Mouse (Mus musculus) forebrain, postnatal 0 days (tissue): ENCODE measurements around the gene Qk. TPM values are rescaled to one million over a fixed set of nuclear protein-coding genes. Genes with fewer than 3 reads are reported as not detected.

Experiments
- ATAC-seq: fragments of 200-750 bp; cut with Nextera tagmentation; 2 replicates; pipeline ENCODE4 v1.8.0; 2017; ENCODE audit warnings: mild to moderate bottlenecking, moderate library complexity
- DNase-seq: peaks from one replicate; pipeline ENCODE4 v3.0.0-alpha.2; 2015
- H3K27ac ChIP-seq: fragments of 300-500 bp; sonication (generic); 2 replicates; pipeline ENCODE4 v1.5.1; 2014; ENCODE audit warnings: low read depth, mild to moderate bottlenecking, antibody characterized with exemption, low read length, moderate library complexity, mixed read lengths
- H3K27me3 ChIP-seq: fragments of 300-500 bp; sonication (generic); 2 replicates; pipeline ENCODE4 v1.6.1; 2014; ENCODE audit warnings: mild to moderate bottlenecking, low read length, mixed read lengths; ENCODE audit not compliant: insufficient read depth
- H3K36me3 ChIP-seq: fragments of 300-500 bp; sonication (generic); 2 replicates; pipeline ENCODE4 v1.6.1; 2014; ENCODE audit warnings: mild to moderate bottlenecking, moderate library complexity; ENCODE audit not compliant: insufficient read depth
- H3K4me1 ChIP-seq: fragments of 300-500 bp; sonication (generic); 2 replicates; pipeline ENCODE4 v1.6.1; 2014; ENCODE audit warnings: antibody characterized with exemption; ENCODE audit not compliant: insufficient read depth
- H3K4me2 ChIP-seq: fragments of 300-500 bp; sonication (generic); 2 replicates; pipeline ENCODE4 v1.6.1; 2014; ENCODE audit warnings: low read depth, mild to moderate bottlenecking, moderate library complexity
- H3K4me3 ChIP-seq: fragments of 300-500 bp; sonication (generic); 2 replicates; pipeline ENCODE4 v1.5.1; 2014; ENCODE audit warnings: low read depth, low read length, mixed read lengths
- H3K9ac ChIP-seq: fragments of 300-500 bp; sonication (generic); 2 replicates; pipeline ENCODE4 v1.6.1; 2014; ENCODE audit warnings: mild to moderate bottlenecking
- H3K9me3 ChIP-seq: fragments of 300-500 bp; sonication (generic); 2 replicates; pipeline ENCODE4 v1.6.1; 2016; ENCODE audit warnings: low read length
- CTCF ChIP-seq: sonication (generic); IDR thresholded peaks from 2 replicates; pipeline ENCODE4 v1.5.1; 2016; ENCODE audit warnings: antibody characterized with exemption, control low read depth, low read depth
- WGBS: fragments of 180-500 bp; shearing (Covaris S2); extraction: QIAGEN DNeasy Blood & Tissue Kit; methylation state at CpG from one replicate; pipeline ENCODE4 v1.1.7; 2014; 5-methylcytosine and 5-hydroxymethylcytosine counted together
- polyA plus RNA-seq: library from polyadenylated mRNA; unstranded; fragments of >200 nt; fragmentation: Nextera tagmentation; extraction: Ambion mirVana; gene quantifications from 2 replicates; pipeline ENCODE4 v1.2.1, GENCODE M21; 2015
- total RNA-seq: library from RNA; depleted of rRNA; stranded (reverse); fragments of >200 nt; gene quantifications from 2 replicates; pipeline ENCODE4 v1.2.3, GENCODE M21; 2014

The Qk gene
- total and polyA plus RNA-seq, 2 experiments from 2014 or later, result 43.0 to 225 TPM

DNA sequence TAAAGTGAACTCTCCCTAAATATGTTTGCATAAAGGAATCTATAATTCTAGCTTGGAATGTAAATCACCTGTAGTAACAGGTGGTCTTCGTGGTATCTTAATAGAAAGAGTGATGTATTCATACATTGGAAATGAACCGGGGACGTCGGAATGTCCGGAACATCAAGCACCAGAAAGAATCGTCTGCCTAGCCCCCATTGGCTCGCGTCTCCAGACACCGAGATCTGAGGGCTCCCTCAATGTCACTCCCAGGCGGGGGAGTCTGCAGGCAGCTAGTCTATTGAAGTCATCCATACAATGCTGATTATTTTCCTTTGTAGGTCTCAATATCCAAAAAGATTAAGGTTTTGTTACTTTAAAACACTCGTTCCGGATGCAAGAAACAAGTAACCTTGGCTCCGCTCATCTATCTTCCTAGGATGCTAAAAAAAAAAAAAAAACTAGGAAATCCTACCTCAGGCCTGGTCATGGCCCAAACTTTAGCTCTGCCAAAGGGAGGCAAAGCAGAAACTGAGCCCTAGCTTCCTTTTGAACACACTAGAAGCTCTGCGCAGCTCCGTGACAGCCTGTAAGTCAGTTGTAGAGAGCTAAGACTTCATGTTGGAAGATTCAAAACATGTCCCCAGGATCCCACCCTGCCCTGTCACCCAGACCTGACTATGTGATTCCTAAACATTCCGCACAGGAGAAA, 16.3 kb upstream of the Qk start:
- peak overlapping the region; percentile 66 for H3K4me2 ChIP-seq
- DNase-seq (peak; percentile 74), ATAC-seq (peak; percentile 47)
- H3K9ac ChIP-seq, result peak overlapping the region; percentile 71
- H3K9me3 ChIP-seq, result no peaks in the 10 kb centered on the region
- 8% methylated on average over 16 of the region's 16 CpGs for WGBS
- peak overlapping the region; percentile 92 for H3K27ac ChIP-seq
- TF ChIP-seq CTCF, result no peak
- peak overlapping the region; percentile 42 for H3K4me3 ChIP-seq
- H3K27me3 ChIP-seq, result no peaks in the 10 kb centered on the region
- no peaks in the 10 kb centered on the region for H3K36me3 ChIP-seq
- 0 out of 2 replicates have a peak, but pooled peaks cover 12% of the 10 kb centered on the region for H3K4me1 ChIP-seq

DNA sequence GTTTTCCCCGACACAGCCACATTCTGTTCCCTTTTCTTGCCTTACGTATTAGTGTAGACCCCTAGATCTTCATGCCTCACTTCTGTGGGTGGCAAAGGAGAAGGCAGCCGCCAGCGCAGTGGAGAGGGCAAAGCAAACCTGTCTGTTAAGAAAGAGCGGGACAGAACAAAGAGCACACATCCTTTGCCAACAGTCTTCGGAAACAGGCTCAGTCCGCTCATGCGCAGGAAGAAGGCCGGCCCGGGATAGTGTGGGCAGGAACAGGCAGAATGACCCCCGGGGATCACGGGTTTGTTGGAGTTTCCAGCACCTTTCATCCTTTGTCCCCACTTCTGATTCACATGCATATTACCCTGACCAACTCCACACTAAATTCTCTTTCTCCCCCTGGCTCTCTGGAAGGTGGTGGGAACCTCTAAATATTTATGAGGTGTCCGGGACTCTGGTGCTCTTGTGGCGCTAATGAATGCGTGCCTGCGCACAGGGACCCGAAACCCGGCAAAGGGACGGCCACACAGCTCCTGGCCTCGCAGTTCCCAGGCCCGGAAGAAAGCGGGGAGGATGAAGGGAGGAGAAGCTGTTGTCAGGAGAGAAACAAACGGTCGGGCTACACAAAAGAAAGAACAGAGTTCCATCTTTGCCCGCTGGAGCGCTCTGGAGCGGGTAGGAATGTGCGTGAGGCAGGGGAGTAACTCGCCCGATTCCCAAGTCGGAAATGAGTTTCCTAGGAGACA, 15.5 kb upstream of the Qk start:
- DNase-seq, result peak; percentile 91
- TF ChIP-seq CTCF, result peak; percentile 70
- 1% methylated on average over 31 of the region's 31 CpGs for WGBS

DNA sequence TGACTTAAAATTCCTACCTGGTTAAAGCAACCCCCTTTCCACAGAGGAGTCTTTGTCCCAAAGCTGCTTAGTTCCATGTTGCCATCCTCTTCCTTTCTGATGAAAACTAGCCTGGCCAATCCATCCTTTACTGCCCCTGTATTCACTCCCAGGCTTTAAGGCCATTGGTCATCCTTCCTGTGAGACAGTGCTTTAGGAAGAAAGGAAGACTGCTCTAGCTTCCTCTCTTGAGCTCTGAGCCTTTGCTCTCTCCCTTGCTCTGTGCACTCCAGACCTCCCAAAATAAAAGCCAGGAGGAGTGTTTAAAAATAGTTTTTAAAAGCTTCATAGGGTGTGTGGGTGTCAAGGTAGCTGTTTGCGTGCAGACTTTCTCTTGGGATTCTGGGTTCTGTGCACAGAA, 14.8 kb upstream of the Qk start:
- WGBS, result 6% methylated on average over 1 of the region's 1 CpGs
- ATAC-seq, result no peak; the same call in 1 of the 2 replicates

More for the DNA sequence above, 15.5 kb upstream of the Qk start:
- Histone ChIP-seq H3K36me3 (no peaks in the 10 kb centered on the region), H3K9me3 (no peaks in the 10 kb centered on the region), H3K9ac (peak overlapping the region; percentile 71), H3K4me3 (peak overlapping the region; percentile 42), H3K4me2 (peak overlapping the region; percentile 66), H3K27ac (peak overlapping the region; percentile 92), H3K4me1 (0 out of 2 replicates have a peak, but pooled peaks cover 12% of the 10 kb centered on the region), H3K27me3 (no peaks in the 10 kb centered on the region)
- peak; percentile 93 for ATAC-seq

DNA sequence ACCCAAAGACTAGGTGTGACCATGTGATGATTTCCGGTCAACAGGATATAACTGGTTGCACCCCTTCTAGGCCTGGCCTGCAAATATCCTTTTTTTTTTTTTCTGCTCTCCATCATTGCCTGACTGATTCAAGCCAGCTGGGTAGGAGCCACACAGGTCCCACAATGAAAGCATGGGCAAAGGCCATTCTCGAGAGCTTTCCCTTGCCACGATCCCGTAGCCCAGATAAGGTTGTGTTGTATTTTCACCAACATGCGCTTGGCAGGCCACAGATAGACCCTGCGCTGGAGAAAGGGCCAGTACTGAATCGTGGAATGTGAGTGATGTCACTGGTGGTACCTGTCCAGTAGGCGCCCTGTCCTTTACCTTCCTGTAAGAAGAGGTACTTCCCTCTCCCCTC, 13.7 kb upstream of the Qk start:
- no peak overlapping the region for H3K4me3 ChIP-seq
- no peak overlapping the region for H3K4me2 ChIP-seq
- 0 out of 2 replicates have a peak, but pooled peaks cover 12% of the 10 kb centered on the region for H3K4me1 ChIP-seq
- no peak for ATAC-seq
- DNase-seq, result no peak
- no peak overlapping the region for H3K9ac ChIP-seq
- H3K9me3 ChIP-seq, result no peaks in the 10 kb centered on the region
- H3K27ac ChIP-seq, result no peak overlapping the region
- no peak for TF ChIP-seq CTCF
- H3K36me3 ChIP-seq, result no peaks in the 10 kb centered on the region
- WGBS, result 82% methylated on average over 8 of the region's 8 CpGs
- H3K27me3 ChIP-seq, result no peaks in the 10 kb centered on the region

More for the DNA sequence above, 14.8 kb upstream of the Qk start:
- no peaks in the 10 kb centered on the region for H3K27me3 ChIP-seq
- no peaks in the 10 kb centered on the region for H3K9me3 ChIP-seq
- DNase-seq, result peak; percentile 48
- H3K36me3 ChIP-seq, result no peaks in the 10 kb centered on the region
- H3K4me1 ChIP-seq, result 0 out of 2 replicates have a peak, but pooled peaks cover 12% of the 10 kb centered on the region
- TF ChIP-seq CTCF, result no peak
- H3K4me2 ChIP-seq, result peak overlapping the region; percentile 66
- peak overlapping the region; percentile 71 for H3K9ac ChIP-seq
- H3K4me3 ChIP-seq, result peak overlapping the region; percentile 42
- peak overlapping the region; percentile 92 for H3K27ac ChIP-seq

DNA sequence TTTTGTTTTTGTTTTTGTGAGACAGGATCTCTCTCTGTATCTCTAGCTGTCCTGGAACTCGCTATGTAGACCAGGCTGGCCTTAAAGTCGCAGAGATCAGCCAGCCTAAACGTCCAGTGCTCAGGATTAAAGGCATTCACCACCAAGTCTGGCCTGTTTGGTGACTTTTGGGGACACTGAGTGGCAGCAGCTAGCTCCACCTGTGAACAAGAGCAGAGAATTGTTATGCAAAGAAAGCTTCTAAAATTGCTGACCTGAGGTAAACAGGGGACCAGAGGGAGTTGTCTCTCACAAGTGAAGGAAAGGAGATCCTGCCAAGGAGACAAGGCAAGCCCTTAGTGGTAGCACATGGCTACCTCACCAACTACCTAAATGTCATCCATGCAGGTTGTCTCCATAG, 12.5 kb upstream of the Qk start:
- Histone ChIP-seq H3K27me3 (no peaks in the 10 kb centered on the region), H3K4me3 (no peak overlapping the region), H3K4me1 (0 out of 2 replicates have a peak, but pooled peaks cover 12% of the 10 kb centered on the region), H3K36me3 (no peaks in the 10 kb centered on the region), H3K9me3 (no peaks in the 10 kb centered on the region), H3K4me2 (no peak overlapping the region), H3K9ac (no peak overlapping the region), H3K27ac (no peak overlapping the region)
- TF ChIP-seq CTCF, result no peak
- 71% methylated on average over 3 of the region's 3 CpGs for WGBS
- DNase-seq (no peak), ATAC-seq (no peak)

DNA sequence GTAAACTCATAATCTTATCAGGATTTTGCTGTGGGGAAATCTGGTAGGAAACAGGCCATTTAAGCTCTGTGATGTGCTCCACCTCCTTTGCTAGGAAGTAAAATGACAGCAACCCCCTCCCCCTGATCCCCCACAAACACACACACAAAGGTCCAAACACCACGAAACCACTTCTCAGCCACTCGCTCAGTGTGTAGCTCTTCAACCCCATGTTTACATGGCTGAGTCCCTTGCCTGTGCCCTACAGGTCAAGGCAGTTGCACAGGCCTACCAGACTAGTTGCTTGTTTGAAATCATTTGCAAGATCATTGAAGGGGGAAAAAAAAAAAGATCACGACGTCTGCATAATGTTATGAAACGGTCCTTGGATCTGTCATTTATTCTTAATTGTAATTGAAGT, 9.8 kb upstream of the Qk start:
- no peak for ATAC-seq
- Histone ChIP-seq H3K9ac (no peak overlapping the region), H3K4me2 (no peak overlapping the region), H3K27ac (no peak overlapping the region), H3K27me3 (no peaks in the 10 kb centered on the region), H3K9me3 (no peaks in the 10 kb centered on the region), H3K4me3 (no peak overlapping the region), H3K36me3 (no peaks in the 10 kb centered on the region), H3K4me1 (0 out of 2 replicates have a peak, but pooled peaks cover 3% of the 10 kb centered on the region)
- no peak for DNase-seq
- TF ChIP-seq CTCF, result no peak
- 59% methylated on average over 5 of the region's 5 CpGs for WGBS
